Mouse (Mus musculus): ENCODE results near the gene Ecpas. TPM values are rescaled to one million over a fixed set of nuclear protein-coding genes. Genes with fewer than 3 reads are reported as not detected.

Ecpas gene
- polyA plus RNA-seq, 1 experiment from 2014 or later, result 25.6 TPM

DNA sequence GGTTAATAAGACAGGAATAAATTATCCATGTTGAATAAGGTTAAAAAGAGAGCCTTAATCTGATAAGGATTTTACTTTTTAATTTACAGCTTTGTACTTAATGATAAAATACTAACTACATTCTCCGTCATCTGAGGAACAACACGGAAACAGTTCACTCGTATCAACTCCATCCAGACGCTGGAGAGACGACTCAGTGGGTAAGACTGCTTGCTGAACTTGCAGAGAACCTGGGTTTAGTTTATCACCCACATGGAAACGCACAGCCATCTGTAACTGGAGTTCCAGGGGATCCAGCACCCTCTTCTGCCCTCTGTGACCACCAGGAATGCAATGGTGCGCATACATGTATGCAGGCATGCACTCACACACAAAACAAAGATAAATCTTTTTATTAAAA is 18.1 kb downstream of the Ecpas start:
- H3K27ac ChIP-seq, result no peak overlapping the region
- peaks cover 8% of the 10 kb centered on the region; the same call in 1 of the 2 replicates for H3K4me1 ChIP-seq
- no peaks in the 10 kb centered on the region for H3K27me3 ChIP-seq (ENCODE audit: insufficient read depth, poor library complexity, severe bottlenecking)
- no peak for DNase-seq (ENCODE audit: low spot score)
- H3K4me3 ChIP-seq, result no peak overlapping the region
- no peaks in the 10 kb centered on the region for H3K36me3 ChIP-seq
- H3K9me3 ChIP-seq, result no peaks in the 10 kb centered on the region
- 78% methylated on average over 7 of the region's 7 CpGs for WGBS

DNA sequence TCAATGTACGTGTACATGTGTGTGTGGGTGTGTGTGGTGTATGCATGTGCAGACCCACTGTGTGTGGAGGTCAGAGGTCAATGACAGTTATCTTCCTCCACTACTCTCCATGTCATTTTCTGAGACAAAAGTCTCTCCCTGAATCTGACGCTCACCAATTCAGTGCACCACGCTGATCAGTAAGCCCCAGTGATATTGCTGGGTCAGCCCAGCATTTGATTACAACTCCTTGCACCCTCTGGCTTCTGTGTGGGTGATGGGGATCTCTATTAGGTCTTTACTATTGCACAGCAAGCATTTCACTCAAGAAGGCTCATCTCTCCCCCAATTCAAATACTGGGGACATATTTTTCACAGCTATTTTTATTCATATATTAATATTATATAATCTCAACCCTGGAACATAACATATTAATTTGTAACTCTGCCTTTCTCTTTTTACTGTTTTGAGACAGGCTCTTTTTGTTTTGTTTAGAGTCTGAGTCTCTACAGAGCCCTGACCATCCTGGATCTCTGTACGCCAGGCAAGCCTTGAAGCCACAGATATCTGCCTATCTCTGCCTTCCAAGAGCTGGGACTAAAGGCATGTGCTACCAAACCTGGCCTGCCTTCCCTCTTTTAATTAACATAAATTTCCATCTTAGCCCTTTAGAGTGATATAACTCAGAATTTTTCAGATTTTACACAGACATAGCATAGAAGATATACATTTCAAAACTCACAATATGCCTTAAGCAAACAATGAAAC is 22.3 kb downstream of the Ecpas start:
- H3K27ac ChIP-seq, result no peak overlapping the region
- 88% methylated on average over 4 of the region's 4 CpGs for WGBS
- H3K36me3 ChIP-seq, result no peaks in the 10 kb centered on the region
- peaks cover 8% of the 10 kb centered on the region; the same call in 1 of the 2 replicates for H3K4me1 ChIP-seq
- DNase-seq (ENCODE audit: low spot score), result no peak
- no peaks in the 10 kb centered on the region for H3K27me3 ChIP-seq (ENCODE audit: insufficient read depth, poor library complexity, severe bottlenecking)
- H3K4me3 ChIP-seq, result no peak overlapping the region
- H3K9me3 ChIP-seq, result no peaks in the 10 kb centered on the region

DNA sequence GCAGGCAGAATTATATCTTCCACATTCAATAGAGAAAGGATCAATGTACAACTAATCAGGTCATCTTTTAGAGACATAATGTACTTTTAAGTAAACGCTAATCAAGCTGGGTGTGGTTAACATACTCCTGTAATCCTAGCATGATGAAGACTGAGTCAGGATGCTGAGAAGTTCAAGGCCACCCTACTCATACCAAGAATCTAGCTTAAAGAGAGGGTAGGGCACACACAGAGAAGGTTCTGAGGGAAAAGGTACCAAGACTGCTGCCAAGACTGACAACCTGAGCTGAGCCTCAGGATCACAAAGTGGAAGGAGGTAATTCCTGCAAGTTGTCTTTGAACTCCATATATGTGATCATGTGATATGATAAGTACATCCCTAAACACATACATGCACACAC is 24.0 kb downstream of the Ecpas start:
- H3K27ac ChIP-seq, result no peak overlapping the region
- H3K9me3 ChIP-seq, result no peaks in the 10 kb centered on the region
- H3K27me3 ChIP-seq (ENCODE audit: insufficient read depth, poor library complexity, severe bottlenecking), result no peaks in the 10 kb centered on the region
- no peaks in the 10 kb centered on the region for H3K36me3 ChIP-seq
- no peak overlapping the region for H3K4me3 ChIP-seq
- 89% methylated on average over 1 of the region's 1 CpGs for WGBS
- DNase-seq (ENCODE audit: low spot score), result no peak
- H3K4me1 ChIP-seq, result peaks cover 10% of the 10 kb centered on the region; the same call in 1 of the 2 replicates

DNA sequence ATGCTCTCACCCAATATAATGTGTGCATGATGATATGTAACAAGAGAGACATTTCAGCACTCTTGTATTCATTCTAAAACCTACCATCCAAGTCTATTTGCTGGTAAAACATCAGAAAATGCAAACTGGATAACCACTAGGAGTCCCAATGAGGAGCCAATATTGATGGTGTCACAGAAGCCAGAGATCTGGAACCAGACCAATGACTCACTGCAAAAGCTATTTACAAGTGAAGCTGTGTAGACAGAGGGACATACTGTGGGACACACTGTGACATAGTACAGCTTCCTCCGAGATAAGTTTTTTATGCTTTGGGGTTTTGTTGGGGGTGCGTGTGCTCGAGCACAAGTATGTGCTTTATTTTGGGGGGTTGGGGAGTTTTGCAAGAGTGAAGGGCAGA is 24.9 kb downstream of the Ecpas start:
- Histone ChIP-seq H3K4me1 (peaks cover 10% of the 10 kb centered on the region; the same call in 1 of the 2 replicates), H3K27ac (no peak overlapping the region), H3K27me3 (ENCODE audit: insufficient read depth, poor library complexity, severe bottlenecking) (no peaks in the 10 kb centered on the region), H3K4me3 (no peak overlapping the region), H3K36me3 (no peaks in the 10 kb centered on the region), H3K9me3 (no peaks in the 10 kb centered on the region)
- WGBS, result 71% methylated on average over 3 of the region's 3 CpGs
- no peak for DNase-seq (ENCODE audit: low spot score)

DNA sequence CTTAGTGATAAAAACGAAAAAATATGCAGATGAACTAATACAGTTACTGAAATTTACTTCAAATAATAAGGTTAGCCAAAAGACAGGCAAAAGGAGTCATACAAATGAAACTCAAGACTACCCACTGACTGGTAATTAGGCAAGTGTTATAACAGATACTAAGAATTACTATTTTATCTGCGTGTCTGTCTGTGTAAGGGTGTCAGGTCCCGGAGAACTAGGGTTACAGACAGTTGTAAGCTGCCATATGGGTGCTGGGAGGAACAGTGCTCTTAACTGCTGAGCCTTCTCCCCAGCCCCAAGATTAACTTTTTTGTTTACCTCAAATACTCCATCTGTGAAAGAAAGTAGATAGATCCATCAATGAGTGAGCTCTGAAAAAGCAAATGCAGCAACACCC is 25.8 kb downstream of the Ecpas start:
- DNase-seq (ENCODE audit: low spot score), result no peak
- no peak overlapping the region for H3K27ac ChIP-seq
- H3K4me3 ChIP-seq, result no peak overlapping the region
- WGBS, result 83% methylated on average over 3 of the region's 3 CpGs
- H3K4me1 ChIP-seq, result peaks cover 10% of the 10 kb centered on the region; the same call in 1 of the 2 replicates
- H3K9me3 ChIP-seq, result no peaks in the 10 kb centered on the region
- no peaks in the 10 kb centered on the region for H3K27me3 ChIP-seq (ENCODE audit: insufficient read depth, poor library complexity, severe bottlenecking)
- peaks cover 1% of the 10 kb centered on the region; the same call in 1 of the 2 replicates for H3K36me3 ChIP-seq

DNA sequence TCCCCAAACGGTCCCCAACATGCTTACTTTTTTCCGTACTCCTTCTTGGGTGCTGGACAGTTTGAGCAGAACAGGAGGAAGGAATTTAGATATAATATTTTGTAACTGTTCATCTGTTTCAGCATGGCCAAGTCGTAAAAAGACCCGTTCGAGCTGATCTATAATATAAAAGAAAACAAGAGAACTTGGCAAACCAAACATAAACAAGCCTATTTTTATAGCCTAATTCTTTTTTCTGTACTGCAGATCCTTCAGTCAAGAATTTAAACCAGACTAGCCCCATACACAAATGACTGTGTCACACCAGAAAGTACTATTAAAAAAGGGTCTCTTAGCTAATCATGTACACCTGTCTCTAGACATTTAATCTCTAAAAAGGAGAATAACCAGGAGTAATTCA is 27.2 kb downstream of the Ecpas start:
- Histone ChIP-seq H3K27me3 (ENCODE audit: insufficient read depth, poor library complexity, severe bottlenecking) (no peaks in the 10 kb centered on the region), H3K4me3 (no peak overlapping the region), H3K27ac (no peak overlapping the region), H3K36me3 (peaks cover 3% of the 10 kb centered on the region; the same call in 1 of the 2 replicates), H3K9me3 (no peaks in the 10 kb centered on the region), H3K4me1 (peaks cover 7% of the 10 kb centered on the region; the same call in 1 of the 2 replicates)
- DNase-seq (ENCODE audit: low spot score), result no peak
- 92% methylated on average over 5 of the region's 5 CpGs for WGBS

DNA sequence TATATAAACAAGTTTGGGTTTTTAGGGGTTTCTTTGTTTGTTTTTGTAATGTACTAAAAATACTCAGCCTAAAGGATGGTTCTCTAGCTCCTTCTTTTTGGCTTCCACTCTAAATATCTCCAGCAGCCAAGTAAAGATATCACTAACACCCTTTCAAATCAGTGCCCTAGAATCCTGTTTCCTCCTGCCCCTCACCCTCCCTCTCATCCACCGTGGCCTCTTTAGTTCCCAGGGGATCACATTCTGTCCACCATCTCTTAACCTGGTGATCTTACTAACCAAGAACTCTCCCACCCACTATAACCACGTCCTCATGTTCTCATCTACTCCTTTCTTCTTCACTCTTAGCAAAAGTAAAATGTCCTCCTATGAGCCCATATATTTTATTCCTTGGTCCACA is 28.7 kb downstream of the Ecpas start:
- Histone ChIP-seq H3K27ac (no peak overlapping the region), H3K9me3 (no peaks in the 10 kb centered on the region), H3K36me3 (peaks cover 3% of the 10 kb centered on the region; the same call in 1 of the 2 replicates), H3K4me3 (no peak overlapping the region), H3K27me3 (ENCODE audit: insufficient read depth, poor library complexity, severe bottlenecking) (no peaks in the 10 kb centered on the region), H3K4me1 (peaks cover 7% of the 10 kb centered on the region; the same call in 1 of the 2 replicates)
- DNase-seq (ENCODE audit: low spot score), result no peak
- 46% methylated on average over 2 of the region's 2 CpGs for WGBS

DNA sequence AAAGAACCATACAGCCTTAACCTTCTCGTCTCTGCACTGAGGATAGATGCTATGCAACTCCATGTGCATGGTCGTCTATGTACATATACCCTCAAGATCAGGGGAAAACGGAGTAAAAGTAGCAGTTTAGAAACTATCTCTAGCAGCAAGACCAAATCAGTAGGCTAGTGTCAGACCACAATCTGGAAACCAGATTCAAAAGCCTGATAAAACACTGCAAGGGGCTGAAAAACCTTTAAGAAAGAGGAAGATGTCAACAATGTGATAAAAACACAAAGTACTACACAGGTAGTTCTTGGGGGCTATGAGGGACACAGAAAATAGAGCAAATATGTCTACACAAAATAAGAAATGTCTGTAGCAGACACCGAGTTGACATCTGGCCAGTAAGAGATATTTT is 38.2 kb downstream of the Ecpas start:
- no peak for DNase-seq (ENCODE audit: low spot score)
- H3K27ac ChIP-seq, result no peak overlapping the region
- H3K9me3 ChIP-seq, result no peaks in the 10 kb centered on the region
- no peaks in the 10 kb centered on the region for H3K4me1 ChIP-seq
- H3K27me3 ChIP-seq (ENCODE audit: insufficient read depth, poor library complexity, severe bottlenecking), result no peaks in the 10 kb centered on the region
- peaks cover 29% of the 10 kb centered on the region for H3K36me3 ChIP-seq
- 90% methylated on average over 4 of the region's 4 CpGs for WGBS
- no peak overlapping the region for H3K4me3 ChIP-seq

DNA sequence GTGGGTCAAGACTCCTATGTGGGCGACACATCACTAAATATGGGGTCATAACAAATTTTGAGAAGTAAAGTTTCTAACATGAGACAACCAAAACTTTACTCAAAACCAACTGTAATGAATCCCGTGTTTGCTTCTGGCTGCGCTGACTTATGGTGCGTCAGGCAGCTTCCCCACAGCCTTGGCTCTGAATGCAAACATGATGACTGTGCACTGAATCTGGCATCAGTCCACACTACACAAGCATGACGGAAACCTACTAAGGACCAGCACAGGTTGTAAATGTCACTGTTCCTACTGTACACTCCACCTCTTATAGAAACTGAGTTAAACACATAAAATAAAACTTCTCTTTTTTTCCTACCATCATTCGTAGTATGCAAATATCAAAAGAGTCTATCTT is 45.3 kb downstream of the Ecpas start:
- Histone ChIP-seq H3K9me3 (no peaks in the 10 kb centered on the region), H3K4me1 (no peaks in the 10 kb centered on the region), H3K4me3 (no peak overlapping the region), H3K27me3 (ENCODE audit: insufficient read depth, poor library complexity, severe bottlenecking) (no peaks in the 10 kb centered on the region), H3K27ac (no peak overlapping the region), H3K36me3 (peaks cover 29% of the 10 kb centered on the region)
- no peak for DNase-seq (ENCODE audit: low spot score)
- whole genome bisulfite sequencing, result 96% methylated on average over 6 of the region's 6 CpGs

DNA sequence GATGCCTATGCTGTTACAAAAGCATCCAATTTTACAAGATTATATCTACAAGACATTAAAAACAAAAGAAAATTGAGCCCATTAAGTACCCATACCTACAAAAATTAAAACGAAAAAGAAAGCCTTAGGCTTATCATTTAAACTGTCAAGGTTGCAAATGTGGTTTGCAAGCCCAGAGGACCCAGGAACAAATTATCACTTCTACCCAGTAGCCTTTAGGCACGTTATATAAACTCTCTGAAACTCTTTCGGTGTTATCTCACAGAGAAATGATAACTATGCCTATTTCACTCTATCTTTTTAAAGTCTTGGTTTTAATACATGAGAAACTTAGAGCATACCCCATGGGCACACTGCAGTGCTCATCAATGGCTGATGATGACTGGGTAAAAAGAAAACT is 79.6 kb downstream of the Ecpas start:
- H3K27ac ChIP-seq, result no peak overlapping the region
- DNase-seq (ENCODE audit: low spot score), result no peak
- H3K4me3 ChIP-seq, result no peak overlapping the region
- H3K4me1 ChIP-seq, result no peaks in the 10 kb centered on the region
- H3K27me3 ChIP-seq (ENCODE audit: insufficient read depth, poor library complexity, severe bottlenecking), result no peaks in the 10 kb centered on the region
- H3K36me3 ChIP-seq, result peaks cover 38% of the 10 kb centered on the region
- 69% methylated on average over 3 of the region's 3 CpGs for WGBS
- H3K9me3 ChIP-seq, result no peaks in the 10 kb centered on the region

DNA sequence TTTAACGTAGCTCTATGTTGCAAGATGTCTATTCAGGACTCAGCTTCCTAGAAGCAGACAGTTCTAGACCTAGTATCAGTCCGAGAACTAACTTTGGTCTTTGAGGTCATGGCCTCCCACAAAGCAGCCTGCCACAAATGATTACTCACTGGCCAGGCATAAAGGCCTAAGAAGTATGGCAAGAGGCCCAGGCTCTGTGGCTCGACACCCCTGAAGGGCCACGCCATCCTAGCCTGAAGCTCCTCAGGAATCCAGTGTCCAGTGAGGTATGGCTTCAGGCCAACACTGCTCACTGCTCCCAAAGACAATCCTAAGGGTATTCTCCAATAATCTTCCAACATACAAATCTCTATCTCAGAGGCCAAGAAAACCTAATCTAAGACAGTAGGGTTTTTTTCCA is 86.6 kb downstream of the Ecpas start:
- peaks cover 63% of the 10 kb centered on the region for H3K36me3 ChIP-seq
- no peak for DNase-seq (ENCODE audit: low spot score)
- H3K4me3 ChIP-seq, result no peak overlapping the region
- H3K9me3 ChIP-seq, result no peaks in the 10 kb centered on the region
- H3K4me1 ChIP-seq, result no peaks in the 10 kb centered on the region
- 89% methylated on average over 4 of the region's 4 CpGs for WGBS
- H3K27me3 ChIP-seq (ENCODE audit: insufficient read depth, poor library complexity, severe bottlenecking), result no peaks in the 10 kb centered on the region
- no peak overlapping the region for H3K27ac ChIP-seq

DNA sequence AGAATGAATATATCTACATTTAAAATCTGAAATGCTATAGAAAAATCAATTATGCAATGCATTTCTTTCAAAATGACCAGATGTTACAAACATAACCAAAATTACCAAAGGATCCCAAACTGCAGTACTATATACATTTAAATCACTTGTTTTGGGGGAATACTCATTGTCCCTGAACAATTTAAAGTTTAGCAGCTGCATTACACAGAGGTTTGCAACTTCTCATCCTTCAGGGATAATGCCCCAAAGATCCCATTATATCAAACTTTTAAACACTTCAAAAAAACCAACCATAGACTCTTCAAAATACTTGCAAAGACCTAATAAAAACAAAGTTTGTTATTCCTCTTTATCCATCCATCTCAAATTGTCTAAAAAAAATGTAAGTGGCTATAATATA is 124.9 kb downstream of the Ecpas start, which contains the start of gene Olfr267:
Gene Olfr267, minus strand, starts transcription at position 101 of the 400 bp plus-strand sequence.
- DNase-seq (ENCODE audit: low spot score), result no peak
- Histone ChIP-seq H3K4me1 (no peaks in the 10 kb centered on the region), H3K27ac (no peak within 1 kb of the TSS), H3K36me3 (no peaks in the 10 kb centered on the region), H3K27me3 (ENCODE audit: insufficient read depth, poor library complexity, severe bottlenecking) (no peaks in the 10 kb centered on the region), H3K9me3 (no peaks in the 10 kb centered on the region), H3K4me3 (no peak within 1 kb of the TSS)

DNA sequence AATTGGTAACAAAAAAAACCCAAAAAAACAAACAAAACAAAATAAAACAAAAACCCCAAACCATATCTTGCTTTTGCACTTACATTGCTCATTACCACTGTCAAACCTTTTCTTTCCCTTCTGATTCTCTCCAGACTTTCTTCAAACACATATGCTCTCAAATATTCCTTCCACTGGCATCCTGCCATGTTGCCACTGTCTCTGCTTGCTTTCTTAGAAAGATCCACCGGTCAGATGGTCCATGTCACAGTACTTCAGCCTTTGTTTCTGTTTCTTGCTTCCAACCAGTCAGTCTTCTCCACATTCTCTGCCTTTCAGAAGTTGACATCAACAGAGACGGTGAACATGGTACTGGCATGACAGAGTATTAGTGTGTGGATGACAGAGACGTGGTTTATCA is 125.9 kb downstream of the Ecpas start:
- Histone ChIP-seq H3K4me1 (no peaks in the 10 kb centered on the region), H3K4me3 (no peak overlapping the region), H3K9me3 (no peaks in the 10 kb centered on the region), H3K27ac (no peak overlapping the region), H3K36me3 (no peaks in the 10 kb centered on the region), H3K27me3 (ENCODE audit: insufficient read depth, poor library complexity, severe bottlenecking) (no peaks in the 10 kb centered on the region)
- WGBS, result 58% methylated on average over 3 of the region's 3 CpGs
- DNase-seq (ENCODE audit: low spot score), result no peak

DNA sequence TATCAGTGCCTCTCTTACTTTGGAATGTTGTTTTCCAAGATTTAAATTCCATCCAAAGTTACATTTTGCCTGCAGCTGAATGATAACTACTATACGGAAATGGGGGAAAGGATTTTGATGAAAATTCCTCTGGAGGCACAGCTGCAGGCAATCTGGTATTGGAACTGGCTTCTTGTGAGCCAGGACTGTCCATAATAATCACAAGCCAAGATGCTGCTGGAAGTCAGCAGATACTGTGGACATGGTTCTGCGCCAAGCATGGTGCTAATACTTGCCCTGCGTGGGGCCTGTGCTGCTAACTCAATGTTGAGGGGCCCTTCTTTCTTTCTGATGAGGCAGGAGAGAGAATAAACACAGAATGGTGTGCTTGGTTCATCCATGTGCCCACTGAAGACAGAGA is 149.1 kb downstream of the Ecpas start:
- Histone ChIP-seq H3K4me1 (no peaks in the 10 kb centered on the region), H3K9me3 (no peaks in the 10 kb centered on the region), H3K4me3 (no peak overlapping the region), H3K36me3 (no peaks in the 10 kb centered on the region), H3K27ac (no peak overlapping the region), H3K27me3 (ENCODE audit: insufficient read depth, poor library complexity, severe bottlenecking) (no peaks in the 10 kb centered on the region)
- WGBS, result 79% methylated on average over 3 of the region's 3 CpGs
- DNase-seq (ENCODE audit: low spot score), result no peak

Data from heart, embryonic 10.5 days (tissue).